Mouse (Mus musculus) lung, adult 2 months (tissue): ENCODE results near the gene Tll1. TPM values are rescaled to one million over a fixed set of nuclear protein-coding genes. Genes with fewer than 3 reads are reported as not detected.
A peak's percentile ranks its signal among the peaks of the same experiment; 100 is the strongest.

Experiments
- DNase-seq: peaks from one replicate; pipeline ENCODE4 v3.0.0; 2022
- H3K4me1 ChIP-seq: fragments of 200-500 bp; 2 replicates; pipeline ENCODE4 v1.6.1; 2011; ENCODE audit warnings: low read length; ENCODE audit not compliant: control insufficient read depth, insufficient read depth
- H3K4me3 ChIP-seq: fragments of 200-500 bp; replicated peaks from 2 replicates; pipeline ENCODE3; 2011; ENCODE audit warnings: low read depth, mild to moderate bottlenecking, control low read depth, low read length; ENCODE audit errors: extremely low read depth
- CTCF ChIP-seq: fragments of 200-500 bp; IDR thresholded peaks from 2 replicates; pipeline ENCODE4 v1.5.1; 2011; ENCODE audit warnings: mild to moderate bottlenecking, low read length, control low read depth; ENCODE audit not compliant: insufficient read depth
- POLR2A ChIP-seq: fragments of 200-500 bp; IDR thresholded peaks from 2 replicates; pipeline ENCODE4 v1.6.1; 2011; ENCODE audit warnings: low read depth, mild to moderate bottlenecking, control low read depth, low read length, borderline replicate concordance; ENCODE audit errors: extremely low read depth
- WGBS: fragments of 180-500 bp; shearing (Covaris S2); methylation state at CpG from one replicate; pipeline ENCODE4 v1.1.7; 2018; 5-methylcytosine and 5-hydroxymethylcytosine counted together
- polyA plus RNA-seq: library from polyadenylated mRNA; depleted of rRNA; stranded (reverse); fragments of >200 nt; gene quantifications from 2 replicates; pipeline ENCODE4 v1.2.3, GENCODE M21; 2012; rRNA removed

Tll1 gene
- 0.84 and 1.6 TPM in 2 replicates for polyA plus RNA-seq

- Histone ChIP-seq H3K4me1 (no peaks in the 10 kb centered on the region), H3K4me3 (peak within 1 kb of the TSS; percentile 78)
- TF ChIP-seq POLR2A (no peak), CTCF (no peak)
- no peak for DNase-seq
- under 1% methylated on average over 18 of the region's 18 CpGs for WGBS
These were observed at the start of gene Tll1 for GRCm38 (mm10) chr8:64206024-64206385. Gene Tll1, minus strand, starts transcription at chr8:64206271.

DNA sequence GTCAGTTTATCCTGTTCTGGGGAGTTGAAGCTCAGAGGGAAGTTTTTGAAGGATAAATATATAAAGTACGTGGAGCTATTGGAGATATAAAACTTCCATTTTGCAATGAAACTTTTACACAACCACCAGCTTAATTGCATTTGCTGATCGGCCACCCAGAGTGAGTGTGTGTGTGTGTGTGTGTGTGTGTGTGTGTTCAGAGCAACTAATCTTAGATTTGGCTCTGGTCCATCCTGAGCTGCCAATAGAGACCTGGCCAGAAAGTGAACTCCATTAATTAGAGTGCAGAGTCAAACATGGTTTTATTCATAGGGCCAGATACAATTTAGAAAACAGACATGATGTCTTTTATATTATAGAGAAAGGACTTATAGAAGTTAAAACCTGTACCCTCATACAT lies 32.6 kb upstream of the Tll1 start:
- Histone ChIP-seq H3K4me3 (no peak overlapping the region), H3K4me1 (no peaks in the 10 kb centered on the region)
- WGBS, result 83% methylated on average over 2 of the region's 2 CpGs
- no peak for TF ChIP-seq POLR2A
- TF ChIP-seq CTCF, result no peak
- no peak for DNase-seq

DNA sequence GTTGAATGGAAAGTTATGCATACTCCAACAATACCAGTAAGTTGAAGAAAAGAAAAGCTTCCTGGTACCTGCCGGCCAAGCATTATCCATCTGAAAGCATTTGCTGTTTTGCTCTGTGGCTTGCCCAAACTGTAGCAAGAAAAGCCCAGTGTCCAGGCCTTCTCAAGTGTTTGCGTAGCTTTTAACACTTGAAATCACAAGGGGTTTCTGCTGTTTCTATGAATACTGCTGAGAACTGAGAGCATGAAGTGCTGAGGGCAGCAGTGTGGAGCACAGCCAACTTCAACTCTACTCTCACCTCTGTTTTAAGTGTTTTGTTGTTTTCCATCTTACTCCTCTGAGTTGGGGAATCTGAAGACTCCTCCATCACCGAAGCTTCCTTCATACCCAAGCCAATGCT lies 15.5 kb upstream of the Tll1 start:
- TF ChIP-seq CTCF (no peak), POLR2A (no peak)
- no peak overlapping the region for H3K4me3 ChIP-seq
- DNase-seq, result no peak
- 71% methylated on average over 3 of the region's 3 CpGs for WGBS
- no peaks in the 10 kb centered on the region for H3K4me1 ChIP-seq

DNA sequence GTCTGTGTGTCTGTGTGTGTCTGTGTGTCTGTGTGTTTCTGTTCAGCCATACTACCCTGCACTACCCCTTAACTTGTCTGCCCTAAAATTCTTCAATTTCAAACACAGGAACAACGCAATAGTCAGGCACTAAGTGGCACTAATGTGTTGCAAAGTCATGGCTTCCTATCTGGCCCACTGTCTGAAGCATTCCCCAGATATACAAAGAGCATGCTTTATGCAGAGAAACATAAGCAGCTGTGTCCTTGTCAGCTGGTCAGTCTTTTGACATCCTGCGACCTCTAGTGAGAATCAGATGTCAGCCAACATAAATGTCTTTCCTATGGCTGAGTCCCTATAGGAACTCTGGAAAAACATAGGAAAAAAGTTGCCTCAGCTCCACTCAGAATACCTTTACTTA lies 11.6 kb upstream of the Tll1 start:
- DNase-seq, result no peak
- H3K4me3 ChIP-seq, result no peak overlapping the region
- no peak for TF ChIP-seq POLR2A
- H3K4me1 ChIP-seq, result no peaks in the 10 kb centered on the region
- 53% methylated on average over 2 of the region's 2 CpGs for WGBS

DNA sequence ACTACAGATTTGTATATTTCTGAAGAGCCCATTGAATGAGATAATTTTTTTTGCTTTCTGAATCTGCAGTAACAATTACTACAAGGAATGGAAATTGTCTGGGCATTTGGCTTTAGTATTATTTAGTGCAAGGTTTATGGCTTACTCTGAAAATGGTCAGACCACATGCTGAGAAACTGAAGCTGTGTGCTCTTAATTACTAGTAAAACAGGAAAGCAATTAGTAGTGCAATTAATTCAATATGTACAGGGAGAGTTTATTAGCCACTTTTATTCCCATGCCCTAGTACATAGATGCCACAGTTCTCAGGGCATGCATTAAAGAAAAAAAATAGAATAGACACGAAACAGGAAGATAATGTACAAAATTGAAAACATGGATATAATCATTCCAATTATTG lies 10.2 kb upstream of the Tll1 start:
- TF ChIP-seq POLR2A, result no peak
- Histone ChIP-seq H3K4me1 (no peaks in the 10 kb centered on the region), H3K4me3 (no peak overlapping the region)
- DNase-seq, result no peak
- WGBS, result 81% methylated on average over 1 of the region's 1 CpGs

GRCm38 (mm10) chr8:64215374-64215773 lies 9.3 kb upstream of the Tll1 start:
- Histone ChIP-seq H3K4me1 (no peaks in the 10 kb centered on the region), H3K4me3 (no peak overlapping the region)
- no peak for DNase-seq
- TF ChIP-seq POLR2A (no peak), CTCF (no peak)
- WGBS, result 54% methylated on average over 6 of the region's 6 CpGs

GRCm38 (mm10) chr8:64214906-64215305 lies 8.8 kb upstream of the Tll1 start:
- WGBS, result 37% methylated on average over 1 of the region's 1 CpGs

DNA sequence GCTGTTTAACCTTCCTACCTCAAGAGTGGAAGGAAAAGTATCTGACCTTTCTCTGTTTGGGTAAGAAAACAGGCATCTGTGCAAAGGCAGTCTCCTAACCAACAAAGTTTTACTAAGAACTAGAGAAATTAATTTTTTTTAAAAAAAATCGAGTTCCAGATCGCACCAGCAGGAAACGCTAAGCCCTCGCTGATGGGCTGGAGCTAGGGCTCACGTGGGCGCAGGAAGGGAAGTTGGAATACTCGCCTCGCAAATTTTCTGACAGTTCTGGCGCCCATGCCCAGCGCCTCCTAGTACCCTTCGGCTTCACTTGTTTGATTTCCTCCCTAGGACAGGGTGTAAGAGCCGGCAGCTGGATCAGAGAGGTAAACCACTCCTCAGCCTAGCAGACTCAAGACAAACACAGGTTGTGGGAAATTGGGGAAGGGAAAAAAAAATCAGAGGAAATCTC lies 365 bp upstream of the Tll1 start:
- WGBS, result 3% methylated on average over 12 of the region's 12 CpGs
- H3K4me1 ChIP-seq, result no peaks in the 10 kb centered on the region
- peak overlapping the region; percentile 65 for H3K4me3 ChIP-seq
- TF ChIP-seq CTCF, result 0 out of 2 replicates have a peak, but pooled peaks have one; percentile 2
- 0 out of 2 replicates have a peak, but pooled peaks have one; percentile 6 for TF ChIP-seq POLR2A
- peak; percentile 17 for DNase-seq

More at GRCm38 (mm10) chr8:64214906-64215305, 8.8 kb upstream of the Tll1 start:
- TF ChIP-seq CTCF, result no peak
- TF ChIP-seq POLR2A, result no peak
- DNase-seq, result no peak
- no peaks in the 10 kb centered on the region for H3K4me1 ChIP-seq
- no peak overlapping the region for H3K4me3 ChIP-seq

DNA sequence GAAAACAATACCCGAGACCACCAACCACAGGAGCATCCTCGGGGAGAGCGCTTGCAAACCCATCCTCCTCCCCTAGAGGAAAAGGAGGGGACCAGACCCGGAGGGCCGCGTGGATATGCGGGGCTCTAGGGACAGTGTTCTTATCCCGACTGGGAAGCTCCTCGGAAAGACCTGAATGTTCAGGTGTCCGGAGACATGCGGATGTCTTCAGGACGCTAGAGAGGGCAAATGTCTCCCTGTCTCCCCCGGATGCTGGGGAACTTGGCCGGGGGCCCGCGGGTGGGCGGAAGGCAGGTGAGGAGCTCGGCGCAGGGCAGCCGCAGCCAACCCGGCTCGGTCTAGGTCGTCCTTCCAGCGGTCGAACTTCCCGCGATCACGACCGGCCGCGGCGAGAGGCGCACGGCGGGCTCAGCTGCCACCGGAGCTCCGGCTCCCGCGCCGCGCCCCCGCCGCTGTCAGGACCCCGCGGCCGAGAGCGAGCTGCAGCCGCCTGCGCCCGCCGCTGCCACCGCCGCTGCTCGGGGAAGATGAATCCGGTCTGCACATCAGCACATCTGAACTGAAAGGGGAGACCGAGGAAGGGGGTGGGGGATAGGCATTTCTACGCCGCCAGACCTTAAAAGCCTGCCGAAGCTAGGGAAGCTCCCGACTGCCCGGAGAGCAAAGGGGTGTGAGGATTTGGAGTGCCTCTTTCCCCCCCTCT lies 599 bp downstream of the Tll1 start:
- peak overlapping the region; percentile 78 for H3K4me3 ChIP-seq
- TF ChIP-seq POLR2A (no peak), CTCF (no peak)
- peak; percentile 37 for DNase-seq
- H3K4me1 ChIP-seq, result no peaks in the 10 kb centered on the region
- 1% methylated on average over 61 of the region's 61 CpGs for WGBS

DNA sequence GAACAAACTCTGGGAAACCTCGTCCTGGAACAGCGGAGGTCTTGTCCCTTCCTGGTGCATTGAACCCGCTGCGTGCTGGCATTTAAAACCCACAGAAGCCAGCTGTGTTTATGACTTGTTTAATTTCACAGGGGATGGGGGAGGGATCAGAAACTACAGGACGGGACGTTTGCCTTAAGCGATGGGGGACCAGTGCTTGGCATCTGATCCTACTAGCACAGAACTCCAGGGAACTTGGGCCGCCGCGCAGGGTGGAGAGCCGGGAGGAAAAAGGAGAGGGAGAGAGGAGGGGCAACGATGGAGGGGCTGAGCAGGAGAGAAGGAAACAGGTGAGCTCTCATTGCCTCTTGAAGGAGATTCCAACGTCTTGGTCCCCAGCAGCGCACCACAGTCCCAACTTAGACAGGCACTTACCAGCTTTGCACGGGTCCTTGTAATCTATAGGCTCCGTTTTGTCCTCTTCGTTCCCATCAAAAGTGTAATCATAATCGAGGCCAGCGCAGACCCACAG lies 1.2 kb downstream of the Tll1 start:
- TF ChIP-seq CTCF (no peak), POLR2A (no peak)
- WGBS, result 1% methylated on average over 19 of the region's 19 CpGs
- no peaks in the 10 kb centered on the region for H3K4me1 ChIP-seq
- peak; percentile 17 for DNase-seq
- peak overlapping the region; percentile 78 for H3K4me3 ChIP-seq
